Mouse (Mus musculus) hindbrain, embryonic 10.5 days (tissue): ENCODE results near the gene Tmem179b. TPM values are rescaled to one million over a fixed set of nuclear protein-coding genes. Genes with fewer than 3 reads are reported as not detected.
A peak's percentile ranks its signal among the peaks of the same experiment; 100 is the strongest.

Experiments used
- DNase-seq: peaks from one replicate; pipeline ENCODE4 v3.0.0-alpha.2; 2017; ENCODE audit warnings: low spot score
- H3K27ac ChIP-seq: fragments of 300-500 bp; sonication (generic); 2 replicates; pipeline ENCODE4 v1.5.1; 2016; ENCODE audit warnings: mild to moderate bottlenecking, moderate library complexity
- H3K27me3 ChIP-seq: fragments of 300-500 bp; sonication (generic); 2 replicates; pipeline ENCODE4 v1.6.1; 2016; ENCODE audit warnings: mild to moderate bottlenecking; ENCODE audit not compliant: poor library complexity, insufficient read depth, severe bottlenecking
- H3K36me3 ChIP-seq: fragments of 300-500 bp; sonication (generic); 2 replicates; pipeline ENCODE4 v1.6.1; 2016; ENCODE audit warnings: mild to moderate bottlenecking, moderate library complexity
- H3K4me1 ChIP-seq: fragments of 300-500 bp; sonication (generic); replicated peaks from 2 replicates; pipeline ENCODE4 v1.6.1; 2016; ENCODE audit warnings: mild to moderate bottlenecking
- H3K4me3 ChIP-seq: fragments of 300-500 bp; sonication (generic); 2 replicates; pipeline ENCODE4 v1.5.1; 2016; ENCODE audit warnings: mild to moderate bottlenecking, moderate library complexity
- H3K9me3 ChIP-seq: fragments of 300-500 bp; sonication (generic); 2 replicates; pipeline ENCODE4 v1.6.1; 2016; ENCODE audit warnings: mild to moderate bottlenecking, moderate library complexity
- WGBS: fragments of 180-500 bp; shearing (Covaris S2); methylation state at CpG from one replicate; pipeline ENCODE4 v1.1.7; 2016; 5-methylcytosine and 5-hydroxymethylcytosine counted together
- polyA plus RNA-seq: library from polyadenylated mRNA; unstranded; fragments of >200 nt; fragmentation: Nextera tagmentation; extraction: Ambion mirVana; gene quantifications from 2 replicates; pipeline ENCODE4 v1.2.1, GENCODE M21; 2016

The Tmem179b gene
- polyA plus RNA-seq, 1 experiment from 2014 or later: 54.4 TPM

DNA sequence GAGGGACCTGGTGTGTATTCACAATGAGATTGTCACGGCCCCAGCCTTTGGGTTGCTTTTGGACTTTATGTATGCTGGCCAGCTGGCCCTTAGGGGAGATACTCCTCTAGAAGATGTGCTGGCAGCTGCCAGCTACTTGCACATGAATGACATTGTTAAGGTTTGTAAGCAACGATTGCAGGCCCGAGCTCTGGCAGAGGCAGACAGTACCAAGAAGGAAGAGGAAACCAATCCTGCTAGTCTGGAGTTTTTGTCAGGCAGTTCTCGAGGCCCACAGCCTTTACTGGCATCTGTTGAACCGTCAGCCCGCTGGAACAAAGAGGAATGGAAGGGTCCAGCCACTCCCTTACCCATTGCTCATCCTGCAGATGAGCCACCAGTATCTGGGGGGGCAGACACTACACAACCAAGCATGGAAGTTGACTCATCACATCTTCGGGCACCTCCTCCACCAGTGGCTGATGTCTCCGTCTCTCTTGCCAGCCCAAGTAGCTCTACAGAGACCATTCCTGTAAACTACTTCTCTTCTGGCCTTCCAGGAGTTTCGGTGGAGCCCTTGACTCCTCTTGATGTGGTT is 29.0 kb upstream of the Tmem179b start:
- WGBS: 91% methylated on average over 9 of the region's 9 CpGs
- peaks cover 52% of the 10 kb centered on the region for H3K36me3 ChIP-seq
- H3K9me3 ChIP-seq: no peaks in the 10 kb centered on the region
- H3K4me1 ChIP-seq: peaks cover 25% of the 10 kb centered on the region
- no peak for DNase-seq
- peak overlapping the region; percentile 94 for H3K27ac ChIP-seq
- peak overlapping the region; percentile 69 for H3K4me3 ChIP-seq
- no peaks in the 10 kb centered on the region for H3K27me3 ChIP-seq

DNA sequence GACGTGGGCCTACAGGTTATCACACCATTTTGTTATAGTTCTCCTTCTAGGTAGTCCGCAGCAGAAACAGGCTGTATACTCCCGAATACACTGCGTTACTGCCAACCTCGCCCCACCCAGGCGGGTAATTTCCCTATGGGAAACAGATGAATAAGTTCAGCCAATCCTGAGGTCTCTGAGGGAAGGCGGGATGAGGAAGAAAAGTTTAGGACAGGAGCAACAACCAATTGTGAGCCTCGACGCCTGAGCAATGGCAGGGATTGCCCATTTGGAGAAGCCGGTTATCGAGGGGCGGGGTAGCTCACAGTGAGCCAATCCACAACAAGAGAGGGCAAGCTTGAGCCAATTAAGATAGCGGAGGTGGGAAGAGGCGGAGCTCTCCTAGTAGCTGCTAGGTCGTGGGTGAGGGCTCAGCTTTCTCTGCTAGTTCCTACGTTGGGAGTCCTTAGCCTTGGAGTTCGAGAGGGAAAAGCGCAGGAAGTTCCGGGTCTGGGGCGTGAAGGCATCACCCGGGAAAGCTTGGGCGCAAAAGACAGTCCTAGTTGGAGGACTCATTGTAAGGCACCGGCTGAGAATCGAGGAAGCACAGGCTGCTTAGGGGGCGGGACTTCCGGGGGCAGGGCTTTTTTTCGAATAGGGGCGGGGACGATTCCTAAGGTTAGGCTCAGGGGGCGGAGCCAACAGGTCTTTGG is 28.0 kb upstream of the Tmem179b start, which contains the start of gene Zbtb3:
TSS of gene Zbtb3 (plus strand) at position 426 of the 692 bp plus-strand sequence.
- H3K4me3 ChIP-seq: peak within 1 kb of the TSS; percentile 69
- peak within 1 kb of the TSS; percentile 94 for H3K27ac ChIP-seq
- H3K36me3 ChIP-seq: peaks cover 41% of the 10 kb centered on the region
- under 1% methylated on average over 30 of the region's 30 CpGs for WGBS
- peaks cover 32% of the 10 kb centered on the region for H3K4me1 ChIP-seq
- no peaks in the 10 kb centered on the region for H3K27me3 ChIP-seq
- no peaks in the 10 kb centered on the region for H3K9me3 ChIP-seq
- DNase-seq: peak; percentile 96

DNA sequence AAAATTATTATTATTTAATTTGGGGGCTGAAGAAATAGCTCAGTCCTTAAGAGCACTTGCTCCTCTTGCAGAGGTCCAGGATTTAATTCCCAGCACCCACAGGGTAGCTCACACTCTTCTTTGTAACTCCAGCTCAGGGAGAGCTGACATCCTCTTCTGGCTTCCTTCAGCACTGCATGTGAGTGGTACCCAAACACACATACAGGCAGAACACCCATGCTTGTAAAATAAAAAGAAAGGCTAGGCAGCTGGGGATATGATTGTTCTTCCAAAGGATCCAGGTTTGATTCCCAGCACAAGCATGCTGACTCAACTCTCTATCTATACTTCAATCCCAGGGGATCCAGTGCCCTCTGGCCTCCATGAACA is 24.7 kb upstream of the Tmem179b start:
- Histone ChIP-seq H3K27ac (peak overlapping the region; percentile 91; the same call in 1 of the 2 replicates), H3K27me3 (no peaks in the 10 kb centered on the region), H3K9me3 (no peaks in the 10 kb centered on the region), H3K4me1 (peaks cover 34% of the 10 kb centered on the region), H3K4me3 (peak overlapping the region; percentile 86; the same call in 1 of the 2 replicates), H3K36me3 (peaks cover 34% of the 10 kb centered on the region)
- DNase-seq: no peak

DNA sequence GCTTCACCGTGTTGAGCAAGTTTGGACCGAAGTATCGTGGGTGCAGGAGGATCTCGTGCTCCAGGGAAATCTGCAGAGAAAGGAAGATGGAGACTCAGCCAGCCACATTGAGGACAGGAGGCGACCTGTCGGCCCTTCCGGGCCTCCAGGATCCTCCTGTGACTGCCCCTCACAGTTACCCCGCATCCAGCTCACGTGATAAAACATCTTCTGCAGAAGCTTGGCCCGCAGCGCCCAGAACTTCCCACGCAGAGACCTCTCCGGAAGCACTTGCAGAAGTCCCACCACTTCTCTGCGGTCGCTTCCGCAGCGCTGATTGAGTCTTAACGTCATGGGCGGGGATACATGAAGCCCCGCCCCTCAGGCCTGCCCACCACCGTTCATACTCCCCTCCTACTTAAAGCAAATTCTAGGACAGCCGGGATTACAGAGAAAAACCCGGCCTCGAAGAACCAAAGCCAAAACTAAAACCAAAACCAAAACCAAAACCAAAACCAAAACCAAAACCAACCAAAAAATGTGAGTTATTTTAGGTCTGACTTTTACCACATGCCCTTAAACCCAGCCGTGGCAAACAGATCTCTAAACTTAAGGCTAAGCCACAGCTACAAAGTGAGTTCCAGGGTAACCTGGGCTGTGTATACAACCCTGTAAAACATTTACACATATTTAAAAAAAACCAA is 24.1 kb upstream of the Tmem179b start, which contains the start of gene Polr2g:
TSS of gene Polr2g (minus strand) at position 314 of the 683 bp plus-strand sequence.
- H3K4me1 ChIP-seq: peaks cover 29% of the 10 kb centered on the region
- peak within 1 kb of the TSS; percentile 86 for H3K4me3 ChIP-seq
- no peaks in the 10 kb centered on the region for H3K27me3 ChIP-seq
- peak within 1 kb of the TSS; percentile 91 for H3K27ac ChIP-seq
- DNase-seq: peak; percentile 88
- peaks cover 1% of the 10 kb centered on the region; the same call in 1 of the 2 replicates for H3K9me3 ChIP-seq
- H3K36me3 ChIP-seq: peaks cover 34% of the 10 kb centered on the region
- WGBS: 1% methylated on average over 25 of the region's 25 CpGs

DNA sequence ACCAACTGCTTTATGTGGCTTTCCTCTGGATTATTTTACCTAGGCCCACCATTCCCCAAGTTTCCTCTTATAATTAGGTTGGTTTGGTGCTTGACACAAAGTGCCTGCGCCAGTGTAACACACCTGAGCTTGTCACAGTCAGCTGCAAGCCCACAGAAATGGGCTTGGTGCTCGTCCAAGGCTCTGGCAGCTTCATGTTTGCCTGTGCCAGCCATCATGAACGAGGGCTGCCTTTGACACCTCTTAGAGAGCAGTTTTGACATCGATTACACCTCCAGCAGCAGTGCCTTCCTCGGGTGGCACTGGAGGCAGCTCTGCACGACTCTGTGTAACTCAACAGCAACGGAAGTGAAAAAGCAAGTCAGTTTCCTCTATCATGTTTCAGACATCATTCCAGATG is 15.9 kb upstream of the Tmem179b start:
- no peaks in the 10 kb centered on the region for H3K27me3 ChIP-seq
- H3K4me3 ChIP-seq: no peak overlapping the region
- peaks cover 19% of the 10 kb centered on the region for H3K4me1 ChIP-seq
- 84% methylated on average over 7 of the region's 7 CpGs for WGBS
- no peak for DNase-seq
- peaks cover 47% of the 10 kb centered on the region for H3K36me3 ChIP-seq
- peaks cover 2% of the 10 kb centered on the region; the same call in 1 of the 2 replicates for H3K9me3 ChIP-seq
- H3K27ac ChIP-seq: no peak overlapping the region

DNA sequence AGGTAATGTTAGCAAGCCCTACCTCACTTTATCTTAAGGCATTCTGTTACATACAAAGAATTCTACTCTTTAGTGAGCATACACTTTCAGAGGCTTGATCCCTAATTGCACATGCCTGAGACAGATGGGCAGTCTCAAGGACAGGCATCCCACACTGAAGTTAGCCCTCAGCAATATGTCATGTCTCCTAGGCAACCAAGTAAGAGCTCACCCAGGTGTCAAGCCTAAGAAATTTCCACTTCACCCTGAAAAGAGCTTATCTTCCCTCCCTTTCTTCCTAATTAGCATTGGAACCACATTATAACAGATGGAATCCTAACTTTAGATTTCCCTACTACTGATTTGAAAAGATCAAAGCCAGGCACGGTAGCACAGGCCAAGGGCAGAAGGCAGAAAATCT is 14.9 kb upstream of the Tmem179b start:
- H3K9me3 ChIP-seq: peaks cover 2% of the 10 kb centered on the region; the same call in 1 of the 2 replicates
- no peak overlapping the region for H3K27ac ChIP-seq
- 69% methylated on average over 1 of the region's 1 CpGs for WGBS
- no peaks in the 10 kb centered on the region for H3K27me3 ChIP-seq
- no peak overlapping the region for H3K4me3 ChIP-seq
- H3K36me3 ChIP-seq: peaks cover 40% of the 10 kb centered on the region
- H3K4me1 ChIP-seq: peaks cover 23% of the 10 kb centered on the region
- no peak for DNase-seq

DNA sequence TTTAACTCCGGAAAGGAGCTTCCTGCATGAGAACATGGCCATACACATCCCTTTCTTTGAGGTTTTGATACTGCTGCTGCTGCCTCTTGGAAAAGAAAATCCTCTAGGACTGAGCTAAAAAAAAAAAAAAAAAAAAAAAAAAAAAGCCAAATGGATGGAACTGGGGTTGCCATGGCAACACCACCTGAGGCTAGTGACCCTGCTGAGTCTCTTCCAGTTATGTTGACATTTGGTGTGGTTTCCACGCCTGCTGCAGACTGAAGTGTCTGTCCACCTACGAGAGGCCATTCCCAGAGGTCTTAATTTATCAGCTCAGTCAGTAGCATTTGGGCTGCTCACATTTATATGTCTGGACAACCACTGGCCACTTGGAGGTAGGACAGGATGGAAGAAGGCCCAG is 14.3 kb upstream of the Tmem179b start:
- Histone ChIP-seq H3K9me3 (peaks cover 2% of the 10 kb centered on the region; the same call in 1 of the 2 replicates), H3K4me3 (no peak overlapping the region), H3K27ac (no peak overlapping the region), H3K27me3 (no peaks in the 10 kb centered on the region), H3K4me1 (peaks cover 23% of the 10 kb centered on the region), H3K36me3 (peaks cover 40% of the 10 kb centered on the region)
- DNase-seq: peak; percentile 18
- WGBS: 24% methylated on average over 3 of the region's 3 CpGs

DNA sequence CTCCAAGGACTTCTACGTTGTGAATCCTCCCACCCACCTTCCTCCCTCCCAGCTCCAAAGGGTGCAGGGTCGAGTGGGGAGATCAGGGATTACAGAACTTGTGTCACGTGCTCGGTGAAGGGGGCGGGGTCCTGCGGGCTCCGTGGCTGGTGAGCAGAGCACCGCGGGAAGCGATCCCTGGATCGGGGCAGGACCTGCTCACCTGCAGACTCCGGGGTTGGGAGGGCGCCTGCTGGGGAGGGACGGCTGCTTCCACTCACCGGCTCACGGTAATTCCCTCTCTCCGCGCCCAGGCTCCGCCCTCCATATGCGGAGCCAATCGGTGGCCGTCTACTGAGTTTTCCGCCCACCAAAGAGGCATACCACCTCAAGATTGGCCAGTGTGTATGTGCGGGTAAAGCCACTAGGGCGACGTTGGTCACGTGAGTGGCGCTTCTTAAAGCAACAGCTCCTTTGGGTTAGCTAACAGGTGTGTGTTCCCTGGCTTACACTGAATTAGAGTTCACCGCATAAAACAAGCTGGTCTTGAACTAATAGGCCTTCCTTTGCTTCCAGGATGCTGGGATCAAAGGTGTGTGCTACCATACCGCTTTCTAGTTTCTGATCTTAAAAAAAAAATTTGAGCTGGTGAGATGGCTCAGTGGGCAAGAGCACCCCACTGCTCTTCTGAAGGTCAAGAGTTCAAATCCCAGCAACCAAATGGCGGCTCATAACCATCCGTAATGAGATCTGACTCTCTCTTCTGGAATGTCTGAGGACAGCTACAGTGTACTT is 11.9 kb upstream of the Tmem179b start, which contains the start of gene Taf6l:
TSS of gene Taf6l (minus strand) at position 410 of the 774 bp plus-strand sequence.
- Histone ChIP-seq H3K27ac (peak within 1 kb of the TSS; percentile 93), H3K27me3 (no peaks in the 10 kb centered on the region), H3K9me3 (no peaks in the 10 kb centered on the region), H3K36me3 (peaks cover 45% of the 10 kb centered on the region), H3K4me3 (peak within 1 kb of the TSS; percentile 84), H3K4me1 (peaks cover 23% of the 10 kb centered on the region)
- DNase-seq: peak; percentile 91
- WGBS: under 1% methylated on average over 32 of the region's 32 CpGs

DNA sequence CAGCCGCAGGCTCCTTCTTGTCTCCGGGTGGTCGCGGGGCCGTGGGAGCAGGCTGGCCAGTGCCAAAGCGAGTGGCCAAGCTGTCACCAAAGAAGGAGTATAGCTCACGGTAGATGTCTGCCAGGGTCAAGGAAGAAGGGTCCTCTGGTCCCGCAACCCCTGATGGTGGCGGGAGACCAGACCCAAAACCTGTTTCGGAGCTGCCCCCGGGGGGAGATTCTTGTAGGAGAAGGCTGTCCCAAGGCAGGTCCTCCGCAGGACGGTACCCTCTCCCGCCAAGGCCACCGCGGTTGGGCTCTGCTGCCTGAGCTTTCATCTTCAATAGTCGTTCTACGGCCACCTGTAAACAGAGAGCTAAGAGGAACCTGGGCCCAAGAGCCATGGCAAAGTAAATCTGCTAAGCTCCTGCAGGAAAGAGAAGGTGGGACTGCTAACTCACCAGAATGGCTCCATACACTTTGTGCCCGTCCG is 719 bp upstream of the Tmem179b start:
- no peak for DNase-seq
- Histone ChIP-seq H3K36me3 (peaks cover 59% of the 10 kb centered on the region), H3K27me3 (no peaks in the 10 kb centered on the region), H3K4me3 (peak overlapping the region; percentile 77), H3K27ac (peak overlapping the region; percentile 98), H3K9me3 (no peaks in the 10 kb centered on the region), H3K4me1 (peaks cover 47% of the 10 kb centered on the region)
- 6% methylated on average over 20 of the region's 20 CpGs for WGBS

DNA sequence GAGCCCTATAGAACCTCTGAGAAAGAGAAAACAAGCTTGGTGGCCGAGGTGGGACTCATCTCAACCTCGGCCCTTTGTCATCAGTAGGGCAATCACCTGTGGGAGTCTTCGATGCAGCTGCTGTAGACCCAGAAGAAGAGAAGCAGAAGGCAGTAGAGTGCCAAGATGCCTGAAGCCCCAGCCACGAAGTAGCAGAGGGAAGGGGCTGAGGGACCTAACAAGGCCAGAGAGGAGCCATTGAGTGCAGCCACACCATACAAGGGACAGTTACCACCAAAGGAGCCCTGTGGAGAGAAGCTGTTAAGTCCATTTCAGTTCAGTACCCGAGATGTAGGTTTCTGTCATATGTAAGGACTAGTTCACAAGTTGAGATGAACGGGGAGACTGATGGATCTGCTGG is 858 bp downstream of the Tmem179b start:
- Histone ChIP-seq H3K9me3 (no peaks in the 10 kb centered on the region), H3K4me3 (peak overlapping the region; percentile 77), H3K36me3 (peaks cover 63% of the 10 kb centered on the region), H3K27ac (peak overlapping the region; percentile 98), H3K27me3 (no peaks in the 10 kb centered on the region), H3K4me1 (peaks cover 47% of the 10 kb centered on the region)
- DNase-seq: no peak
- WGBS: 59% methylated on average over 6 of the region's 6 CpGs

DNA sequence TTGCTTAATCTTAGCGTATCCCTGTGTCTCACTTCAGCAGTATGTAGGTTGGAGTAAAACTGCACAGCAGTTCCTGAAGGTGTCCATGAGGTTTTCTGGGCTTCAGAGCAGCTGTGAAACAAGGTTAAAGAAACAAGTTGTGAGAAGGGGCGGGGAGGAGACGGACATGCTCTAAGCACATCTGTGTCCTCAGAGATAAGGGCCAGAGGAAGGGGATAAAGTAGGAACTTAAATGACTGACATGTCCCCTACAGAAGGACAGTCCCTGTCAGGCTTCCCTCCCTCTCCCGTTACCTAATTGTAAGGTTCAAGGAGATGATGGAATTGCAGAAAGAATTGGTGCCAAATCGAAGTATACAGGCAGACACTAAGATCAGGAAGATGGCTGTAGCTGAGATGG is 1.3 kb downstream of the Tmem179b start:
- H3K27ac ChIP-seq: peak overlapping the region; percentile 98
- peaks cover 47% of the 10 kb centered on the region for H3K4me1 ChIP-seq
- no peaks in the 10 kb centered on the region for H3K9me3 ChIP-seq
- DNase-seq: no peak
- WGBS: 87% methylated on average over 5 of the region's 5 CpGs
- H3K36me3 ChIP-seq: peaks cover 63% of the 10 kb centered on the region
- no peaks in the 10 kb centered on the region for H3K27me3 ChIP-seq
- peak overlapping the region; percentile 77 for H3K4me3 ChIP-seq

DNA sequence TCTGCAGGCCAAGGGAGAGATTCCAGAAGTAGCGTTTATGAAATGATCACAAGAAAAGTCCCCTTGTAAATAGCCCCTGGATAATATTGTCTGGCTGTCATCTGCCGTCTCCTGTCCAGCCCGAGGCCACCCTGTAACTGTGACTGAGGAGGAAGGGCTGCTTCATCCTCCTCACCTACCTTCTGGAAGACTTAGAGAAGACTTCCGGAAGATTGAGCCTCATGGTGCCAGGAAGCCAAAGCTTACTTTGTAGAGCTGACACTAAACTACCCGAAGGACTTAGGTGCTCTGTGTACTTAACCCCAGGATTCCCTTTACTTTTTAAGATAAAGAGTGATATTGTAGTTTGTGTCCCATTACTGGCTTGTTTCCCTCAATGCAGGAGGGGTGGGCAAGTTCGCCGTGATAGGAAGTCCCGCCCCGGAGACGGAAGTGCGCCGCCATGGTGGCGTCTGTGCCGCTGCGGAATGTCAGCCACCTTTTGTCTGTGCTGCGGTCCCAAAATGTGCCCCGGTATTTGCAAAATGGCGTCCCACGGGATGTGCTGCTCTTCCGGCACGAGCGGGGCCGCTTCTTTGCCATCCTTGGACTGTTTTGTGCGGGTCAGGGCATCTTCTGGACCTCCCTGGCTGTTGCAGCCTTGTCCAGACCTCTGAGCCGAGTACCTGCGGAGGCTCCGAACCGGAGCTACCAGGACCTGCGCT is 3.5 kb downstream of the Tmem179b start, which contains the start of gene Tmem223:
TSS of gene Tmem223 (plus strand) at position 430 of the 704 bp plus-strand sequence.
- peaks cover 41% of the 10 kb centered on the region for H3K4me1 ChIP-seq
- no peaks in the 10 kb centered on the region for H3K27me3 ChIP-seq
- peak within 1 kb of the TSS; percentile 92 for H3K4me3 ChIP-seq
- H3K27ac ChIP-seq: peak within 1 kb of the TSS; percentile 98
- 21% methylated on average over 29 of the region's 29 CpGs for WGBS
- H3K36me3 ChIP-seq: peaks cover 78% of the 10 kb centered on the region
- peaks cover 1% of the 10 kb centered on the region; the same call in 1 of the 2 replicates for H3K9me3 ChIP-seq
- peak; percentile 83 for DNase-seq
